Mouse (Mus musculus) gastrocnemius, postnatal 14 days (tissue): ENCODE measurements around the gene Col3a1. TPM values are rescaled to one million over a fixed set of nuclear protein-coding genes. Genes with fewer than 3 reads are reported as not detected.

Experiments used
- DNase-seq: peaks from one replicate; pipeline ENCODE4 v3.0.0; 2021; ENCODE audit warnings: mixed read lengths
- intact Hi-C: fragments of 180-260 bp; cut with DNase I; formaldehyde crosslinking; loops from one replicate; pipeline ENCODE4 v1.15.1; 2025; ENCODE audit warnings: low total_unique reads
- microRNA-seq, 2 experiments: library from miRNA; unstranded; fragments of <30 nt; microRNA quantifications; one replicate each; pipeline ENCODE4 v1.2.0; 2021
- total RNA-seq, 2 experiments: library from RNA; stranded (reverse); gene quantifications; 2 replicates each; pipeline ENCODE4 v1.2.3; 2021

The Col3a1 gene
- total RNA-seq, 2 experiments from 2014 or later = 1,615 to 2,328 TPM

DNA sequence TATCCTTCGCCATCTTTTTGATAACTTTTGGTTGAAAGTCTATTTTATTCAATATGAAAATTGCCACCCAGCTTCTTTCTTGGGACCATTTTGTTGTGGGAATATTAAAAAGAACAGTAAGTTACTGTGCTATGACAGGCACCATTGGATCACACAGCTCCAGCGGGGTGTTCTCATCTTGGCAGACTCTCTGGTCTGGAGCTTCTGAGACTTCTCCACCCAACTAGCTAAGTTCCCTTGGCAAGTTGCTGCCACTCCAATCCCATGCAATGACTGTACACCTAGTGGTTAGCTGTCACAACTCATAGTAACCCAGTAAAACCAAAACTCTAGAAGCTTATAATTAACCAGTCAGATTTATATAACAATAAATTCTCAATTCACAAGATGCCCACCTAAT, 51.9 kb downstream of the Col3a1 start:
- DNase-seq = no peak
- intact Hi-C loops = no loop called here

GRCm38 (mm10) chr1:45365427-45365826, 54.1 kb downstream of the Col3a1 start:
- intact Hi-C loops = no loop called here
- DNase-seq = no peak

GRCm38 (mm10) chr1:45379992-45380690, 68.8 kb downstream of the Col3a1 start:
- no peak for DNase-seq
- intact Hi-C loops = no loop called here

GRCm38 (mm10) chr1:45381866-45382265, 70.5 kb downstream of the Col3a1 start:
- no peak for DNase-seq
- intact Hi-C loops = no loop called here

Small RNAs within 50 kb of the gene (microRNA-seq; reads per million reads assigned to microRNA genes)
- gene Gm47302 = 1.9 to 5.0 reads per million in 2 experiments

Other genes with a start within 250 kb of the Col3a1 start
- 100 to 1,000 TPM; 103 to 124 TPM for gene Col5a2, start 191.7 kb downstream of the Col3a1 start, total RNA-seq